Mouse (Mus musculus): ENCODE results near the gene 4932438H23Rik. TPM values are rescaled to one million over a fixed set of nuclear protein-coding genes. Genes with fewer than 3 reads are reported as not detected.

Gene 4932438H23Rik
- polyA plus RNA-seq, 1 experiment = 1.6 TPM

DNA sequence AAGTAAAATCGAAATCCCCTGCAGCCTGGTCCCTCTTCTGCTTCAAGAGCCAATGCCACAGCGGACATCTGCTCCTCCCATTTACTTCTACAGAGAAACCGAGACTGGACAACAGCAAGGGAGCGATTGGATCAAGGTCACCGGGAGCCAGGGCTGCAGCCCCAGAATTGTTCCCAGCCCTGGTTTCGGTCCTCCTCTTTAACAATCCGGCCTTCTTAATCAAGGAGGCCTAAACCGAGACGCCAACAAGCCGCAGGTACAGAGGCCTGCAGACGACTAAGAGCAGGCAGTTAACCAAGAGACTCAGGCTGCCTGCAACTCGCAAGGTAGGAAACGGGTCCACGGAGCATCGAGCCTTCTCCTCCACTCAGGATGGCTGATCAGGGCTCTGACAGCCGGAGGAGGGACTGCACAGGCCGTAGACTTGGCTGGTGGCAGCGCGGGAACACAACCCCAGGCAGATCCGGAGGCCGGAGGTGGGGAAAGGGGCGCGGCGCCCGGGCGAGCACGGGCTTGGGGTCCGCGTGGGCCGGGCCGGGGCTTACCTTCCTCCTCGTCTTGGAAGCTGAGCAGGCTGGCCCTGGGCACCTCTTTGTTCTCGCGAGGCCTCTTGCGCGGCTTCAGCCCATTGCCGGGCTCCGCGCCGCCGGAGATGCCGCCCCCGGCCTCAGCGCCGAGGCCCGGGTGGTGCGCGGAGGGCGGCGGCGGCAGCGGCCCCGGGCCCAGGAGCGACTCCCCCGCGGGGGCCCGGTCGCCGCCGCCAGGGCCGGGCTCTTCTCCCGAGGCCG is 51.3 kb downstream of the 4932438H23Rik start:
- WGBS = under 1% methylated on average over 61 of the region's 63 CpGs
- TF ChIP-seq POLR2A (IDR thresholded peaks at IDR 0.05; ENCODE audit: low read depth, low read length) (no peak), CTCF (IDR thresholded peaks at IDR 0.05; ENCODE audit: extremely low read depth, insufficient read length, insufficient replicate concordance, low read depth, low read length) (no peak)

DNA sequence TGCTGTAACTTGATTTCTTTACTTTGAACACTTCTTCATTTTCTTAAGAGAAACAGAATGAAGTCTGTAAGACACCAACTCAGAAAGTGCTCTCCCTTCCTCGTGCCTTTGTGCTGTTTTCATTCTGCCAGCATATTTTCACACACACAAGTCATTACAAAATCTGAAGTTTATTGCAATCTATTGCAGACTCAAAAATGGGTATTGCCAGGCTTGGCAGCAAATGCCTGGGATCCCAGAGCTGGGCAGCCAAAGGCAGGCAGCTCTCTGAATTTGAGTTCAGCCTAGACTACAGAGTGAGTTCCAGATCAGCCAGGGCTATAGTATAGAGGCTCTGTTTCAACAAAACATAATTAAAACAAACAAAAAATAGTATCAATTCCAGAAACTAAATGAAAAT is 52.3 kb downstream of the 4932438H23Rik start:
- peaks cover 7% of the 10 kb centered on the region for H3K36me3 ChIP-seq (ENCODE audit: control insufficient read depth, insufficient read depth, low read length)
- no peak overlapping the region for H3K4me3 ChIP-seq (ENCODE audit: low read depth, low read length)
- peaks cover 5% of the 10 kb centered on the region for H3K4me1 ChIP-seq (ENCODE audit: control insufficient read depth, insufficient read depth, insufficient read length, low read length)
- no peak overlapping the region for H3K27ac ChIP-seq (ENCODE audit: insufficient read depth, low read depth, low read length)
- TF ChIP-seq CTCF (IDR thresholded peaks at IDR 0.05; ENCODE audit: extremely low read depth, insufficient read length, insufficient replicate concordance, low read depth, low read length) (no peak), POLR2A (IDR thresholded peaks at IDR 0.05; ENCODE audit: low read depth, low read length) (no peak)
- WGBS = 15% methylated on average over 1 of the region's 1 CpGs
- H3K27me3 ChIP-seq (ENCODE audit: control insufficient read depth, insufficient read depth, low read length) = no peaks in the 10 kb centered on the region

More for the DNA sequence above, 51.3 kb downstream of the 4932438H23Rik start:
- Histone ChIP-seq H3K4me3 (ENCODE audit: low read depth, low read length) (peak overlapping the region; percentile 89), H3K36me3 (ENCODE audit: control insufficient read depth, insufficient read depth, low read length) (peaks cover 4% of the 10 kb centered on the region), H3K27ac (ENCODE audit: insufficient read depth, low read depth, low read length) (peak overlapping the region; percentile 77), H3K4me1 (ENCODE audit: control insufficient read depth, insufficient read depth, insufficient read length, low read length) (peaks cover 8% of the 10 kb centered on the region), H3K27me3 (ENCODE audit: control insufficient read depth, insufficient read depth, low read length) (no peaks in the 10 kb centered on the region)

DNA sequence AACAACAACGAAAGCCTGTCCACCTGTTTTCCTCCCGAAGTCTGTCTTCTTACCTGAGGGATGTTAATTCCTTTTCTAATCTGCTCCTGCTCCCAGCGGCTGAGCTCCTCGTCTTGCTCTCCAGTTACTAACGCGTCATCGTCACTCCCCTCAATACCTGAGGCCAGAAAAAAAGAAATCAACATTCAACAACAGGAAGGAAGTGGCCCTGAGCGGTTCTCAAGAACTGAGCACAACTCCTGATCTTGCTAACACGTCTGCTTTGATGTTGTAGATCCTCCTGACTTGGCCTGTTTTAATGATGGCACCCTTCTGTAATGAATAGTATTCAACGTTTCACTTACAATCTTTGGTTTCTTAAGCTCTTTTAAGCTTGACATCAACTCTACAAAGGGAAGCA is 59.1 kb downstream of the 4932438H23Rik start:
- 89% methylated on average over 10 of the region's 10 CpGs for WGBS
- H3K4me3 ChIP-seq (ENCODE audit: low read depth, low read length) = no peak overlapping the region
- no peaks in the 10 kb centered on the region for H3K4me1 ChIP-seq (ENCODE audit: control insufficient read depth, insufficient read depth, insufficient read length, low read length)
- no peak overlapping the region for H3K27ac ChIP-seq (ENCODE audit: insufficient read depth, low read depth, low read length)
- peaks cover 48% of the 10 kb centered on the region for H3K36me3 ChIP-seq (ENCODE audit: control insufficient read depth, insufficient read depth, low read length)
- no peaks in the 10 kb centered on the region for H3K27me3 ChIP-seq (ENCODE audit: control insufficient read depth, insufficient read depth, low read length)
- TF ChIP-seq POLR2A (IDR thresholded peaks at IDR 0.05; ENCODE audit: low read depth, low read length) (no peak), CTCF (IDR thresholded peaks at IDR 0.05; ENCODE audit: extremely low read depth, insufficient read length, insufficient replicate concordance, low read depth, low read length) (no peak)

DNA sequence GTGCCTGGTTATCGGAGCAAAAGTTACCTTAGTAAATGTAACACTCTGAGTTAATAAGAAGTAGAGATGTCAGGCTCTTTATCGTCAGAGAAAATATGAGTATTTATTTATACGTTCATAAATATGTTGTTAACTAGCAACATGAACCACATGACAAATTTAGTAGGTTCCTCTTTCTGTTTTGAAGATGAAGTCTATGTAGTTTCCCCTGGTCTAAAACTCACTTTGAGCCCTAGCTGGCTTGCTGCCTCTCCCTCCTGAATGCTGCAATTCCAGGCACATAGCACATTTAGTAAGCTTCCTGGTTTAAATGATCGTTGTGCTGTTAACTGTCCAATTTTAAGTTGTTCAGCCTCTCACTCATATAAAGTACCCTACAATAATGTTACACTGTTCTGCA is 64.2 kb downstream of the 4932438H23Rik start:
- whole genome bisulfite sequencing = 82% methylated on average over 4 of the region's 4 CpGs
- Histone ChIP-seq H3K27me3 (ENCODE audit: control insufficient read depth, insufficient read depth, low read length) (no peaks in the 10 kb centered on the region), H3K36me3 (ENCODE audit: control insufficient read depth, insufficient read depth, low read length) (peaks cover 62% of the 10 kb centered on the region), H3K27ac (ENCODE audit: insufficient read depth, low read depth, low read length) (no peak overlapping the region), H3K4me3 (ENCODE audit: low read depth, low read length) (no peak overlapping the region), H3K4me1 (ENCODE audit: control insufficient read depth, insufficient read depth, insufficient read length, low read length) (no peaks in the 10 kb centered on the region)
- TF ChIP-seq CTCF (IDR thresholded peaks at IDR 0.05; ENCODE audit: extremely low read depth, insufficient read length, insufficient replicate concordance, low read depth, low read length) = no peak
- TF ChIP-seq POLR2A (IDR thresholded peaks at IDR 0.05; ENCODE audit: low read depth, low read length) = no peak

DNA sequence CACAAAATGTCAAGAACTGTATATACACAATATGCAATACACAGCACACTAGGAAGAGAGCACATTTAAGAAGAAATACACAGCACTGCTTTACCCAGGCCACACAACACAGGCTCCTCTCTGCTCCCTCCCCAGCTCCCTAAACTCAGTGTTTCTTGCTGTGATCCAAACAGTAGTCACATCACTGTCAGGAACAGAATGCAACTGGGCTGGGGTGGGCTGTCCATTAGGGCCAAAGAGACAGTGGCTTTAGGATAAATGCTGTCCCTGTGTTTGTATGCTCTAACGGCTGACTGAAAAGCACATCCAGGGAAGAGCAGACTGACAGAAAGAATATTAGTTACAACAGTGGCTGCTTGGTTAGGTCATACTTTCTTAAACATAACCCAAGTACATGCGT is 65.0 kb downstream of the 4932438H23Rik start:
- Histone ChIP-seq H3K36me3 (ENCODE audit: control insufficient read depth, insufficient read depth, low read length) (peaks cover 62% of the 10 kb centered on the region), H3K4me1 (ENCODE audit: control insufficient read depth, insufficient read depth, insufficient read length, low read length) (no peaks in the 10 kb centered on the region), H3K27ac (ENCODE audit: insufficient read depth, low read depth, low read length) (no peak overlapping the region), H3K4me3 (ENCODE audit: low read depth, low read length) (no peak overlapping the region), H3K27me3 (ENCODE audit: control insufficient read depth, insufficient read depth, low read length) (no peaks in the 10 kb centered on the region)
- 89% methylated on average over 2 of the region's 2 CpGs for WGBS
- TF ChIP-seq CTCF (IDR thresholded peaks at IDR 0.05; ENCODE audit: extremely low read depth, insufficient read length, insufficient replicate concordance, low read depth, low read length) = no peak
- TF ChIP-seq POLR2A (IDR thresholded peaks at IDR 0.05; ENCODE audit: low read depth, low read length) = no peak

DNA sequence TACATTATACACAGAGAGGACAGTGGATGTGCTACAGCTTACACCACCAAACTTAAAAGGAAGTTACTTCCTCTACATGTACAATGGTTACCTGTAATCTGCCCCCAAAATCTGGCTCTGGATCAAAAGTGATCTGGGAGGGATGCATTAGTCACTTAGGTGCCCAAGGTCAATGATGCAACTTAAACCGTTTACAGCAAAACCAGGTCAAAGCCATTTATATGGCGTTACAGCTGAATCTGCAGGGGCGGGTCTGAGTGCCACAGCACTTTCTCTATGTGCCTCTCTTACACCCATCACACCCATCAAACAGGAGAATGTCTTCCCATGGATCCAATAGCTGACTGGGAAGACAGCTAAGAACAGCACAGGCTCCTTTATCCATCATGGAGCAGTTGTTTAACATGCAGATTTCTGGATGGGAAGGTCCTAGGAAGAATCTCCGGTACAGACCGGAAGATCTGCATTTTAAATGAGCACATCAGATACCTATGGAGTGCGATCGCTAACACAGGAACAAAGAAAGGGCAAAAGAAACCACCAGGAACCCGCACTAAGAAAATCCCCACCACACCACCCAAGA is 65.7 kb downstream of the 4932438H23Rik start:
- TF ChIP-seq POLR2A (IDR thresholded peaks at IDR 0.05; ENCODE audit: low read depth, low read length) (no peak), CTCF (IDR thresholded peaks at IDR 0.05; ENCODE audit: extremely low read depth, insufficient read length, insufficient replicate concordance, low read depth, low read length) (no peak)
- WGBS = 75% methylated on average over 8 of the region's 8 CpGs
- H3K27me3 ChIP-seq (ENCODE audit: control insufficient read depth, insufficient read depth, low read length) = no peaks in the 10 kb centered on the region
- H3K27ac ChIP-seq (ENCODE audit: insufficient read depth, low read depth, low read length) = no peak overlapping the region
- H3K4me3 ChIP-seq (ENCODE audit: low read depth, low read length) = no peak overlapping the region
- H3K36me3 ChIP-seq (ENCODE audit: control insufficient read depth, insufficient read depth, low read length) = peaks cover 62% of the 10 kb centered on the region
- H3K4me1 ChIP-seq (ENCODE audit: control insufficient read depth, insufficient read depth, insufficient read length, low read length) = no peaks in the 10 kb centered on the region

DNA sequence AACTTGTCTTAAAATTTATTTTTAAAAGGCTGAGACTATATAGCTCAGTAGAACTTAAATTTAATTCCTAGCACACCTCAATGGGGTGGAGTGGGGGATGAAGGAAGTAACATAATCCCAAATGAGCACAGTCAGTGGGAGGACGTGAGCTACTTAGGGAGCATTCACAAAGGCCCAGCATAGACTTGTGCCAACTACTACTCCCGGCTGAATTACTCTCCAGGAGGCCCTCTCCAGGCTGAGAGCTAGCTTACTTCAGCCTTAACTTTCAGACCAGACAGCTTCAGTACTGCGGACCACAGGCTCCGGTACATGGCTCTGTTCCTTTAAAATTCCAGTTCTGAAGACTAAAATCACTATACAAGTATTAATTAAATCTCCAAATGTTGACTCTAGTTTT is 68.6 kb downstream of the 4932438H23Rik start:
- no peak overlapping the region for H3K27ac ChIP-seq (ENCODE audit: insufficient read depth, low read depth, low read length)
- H3K4me1 ChIP-seq (ENCODE audit: control insufficient read depth, insufficient read depth, insufficient read length, low read length) = no peaks in the 10 kb centered on the region
- WGBS = 90% methylated on average over 4 of the region's 4 CpGs
- TF ChIP-seq POLR2A (IDR thresholded peaks at IDR 0.05; ENCODE audit: low read depth, low read length) (no peak), CTCF (IDR thresholded peaks at IDR 0.05; ENCODE audit: extremely low read depth, insufficient read length, insufficient replicate concordance, low read depth, low read length) (no peak)
- no peaks in the 10 kb centered on the region for H3K27me3 ChIP-seq (ENCODE audit: control insufficient read depth, insufficient read depth, low read length)
- no peak overlapping the region for H3K4me3 ChIP-seq (ENCODE audit: low read depth, low read length)
- peaks cover 65% of the 10 kb centered on the region for H3K36me3 ChIP-seq (ENCODE audit: control insufficient read depth, insufficient read depth, low read length)
